Mouse (Mus musculus) erythroblast, adult 5-6 weeks (primary cell): ENCODE data around the gene Tmem107. TPM values are rescaled to one million over a fixed set of nuclear protein-coding genes. Genes with fewer than 3 reads are reported as not detected.

Experiments used
- ATAC-seq: replicated peaks from 2 replicates; pipeline ENCODE4 v1.8.0; 2016; ENCODE audit warnings: moderate number of reproducible peaks, mild to moderate bottlenecking, moderate TSS enrichment, inconsistent platforms; ENCODE audit not compliant: poor library complexity, low FRiP score, severe bottlenecking
- total RNA-seq, 2 experiments: library from RNA; stranded (forward) in 1 of 2; stranded (reverse) in 1 of 2; fragments of 150-400 nt in 1 of 2; fragments of 200-764, 138-1000 nt in 1 of 2; gene quantifications; 2 replicates each; pipeline versions ENCODE4 v1.2.3 to v1.2.4; 2015 to 2017; ENCODE audit warnings: low replicate concordance in 2 of 2

Tmem107 gene
- total RNA-seq (2015; ENCODE audit: low replicate concordance) (2.3 and 6.1 TPM in 2 replicates), total RNA-seq (2017; ENCODE audit: low replicate concordance) (2.9 and 3.9 TPM in 2 replicates)

- ATAC-seq = peak; percentile 74
Observed at GRCm38 (mm10) chr11:69070590-69071222, at the start of gene Tmem107. Gene Tmem107 (plus strand): TSS chr11:69070806.

- no peak for ATAC-seq
Observed at GRCm38 (mm10) chr11:69026562-69026961, 44.0 kb upstream of the Tmem107 start.

GRCm38 (mm10) chr11:69028805-69029204 is 41.8 kb upstream of the Tmem107 start:
- ATAC-seq = peak; percentile 50; the same call in 1 of the 2 replicates

GRCm38 (mm10) chr11:69033552-69033951 is 37.1 kb upstream of the Tmem107 start:
- ATAC-seq = no peak

GRCm38 (mm10) chr11:69034585-69034984 is 36.0 kb upstream of the Tmem107 start:
- no peak for ATAC-seq

- ATAC-seq = no peak
Observed at GRCm38 (mm10) chr11:69035411-69035810, 35.2 kb upstream of the Tmem107 start.

- ATAC-seq = peak; percentile 57
Observed at GRCm38 (mm10) chr11:69035849-69036248, 34.8 kb upstream of the Tmem107 start.

GRCm38 (mm10) chr11:69036486-69037230 is 33.9 kb upstream of the Tmem107 start:
- no peak for ATAC-seq

GRCm38 (mm10) chr11:69037231-69038061 is 33.2 kb upstream of the Tmem107 start:
- ATAC-seq = 0 out of 2 replicates have a peak, but pooled peaks have one; percentile 6

GRCm38 (mm10) chr11:69038173-69038572 is 32.4 kb upstream of the Tmem107 start:
- ATAC-seq = no peak

- peak; percentile 81 for ATAC-seq
Observed at GRCm38 (mm10) chr11:69045531-69046394, 24.8 kb upstream of the Tmem107 start, which contains the start of gene Aurkb. Gene Aurkb (plus strand): TSS chr11:69045647.

GRCm38 (mm10) chr11:69046395-69046774 is 24.2 kb upstream of the Tmem107 start:
- ATAC-seq = peak; percentile 19

- no peak for ATAC-seq
Observed at GRCm38 (mm10) chr11:69047592-69047991, 23.0 kb upstream of the Tmem107 start.

- no peak for ATAC-seq
Observed at GRCm38 (mm10) chr11:69048151-69048550, 22.5 kb upstream of the Tmem107 start.

- ATAC-seq = no peak
Observed at GRCm38 (mm10) chr11:69050748-69051147, 19.9 kb upstream of the Tmem107 start.

- no peak for ATAC-seq
Observed at GRCm38 (mm10) chr11:69051771-69052170, 18.8 kb upstream of the Tmem107 start.

- ATAC-seq = no peak
Observed at GRCm38 (mm10) chr11:69052824-69053421, 17.7 kb upstream of the Tmem107 start.

GRCm38 (mm10) chr11:69053848-69054247 is 16.8 kb upstream of the Tmem107 start:
- no peak for ATAC-seq

- no peak for ATAC-seq
Observed at GRCm38 (mm10) chr11:69058265-69058664, 12.3 kb upstream of the Tmem107 start.
